Mouse (Mus musculus) thymus, adult 2 months (tissue): ENCODE results near the gene 4933406M09Rik. TPM values are rescaled to one million over a fixed set of nuclear protein-coding genes. Genes with fewer than 3 reads are reported as not detected.

Source experiments
- DNase-seq: peaks from one replicate; pipeline ENCODE4 v3.0.0; 2021
- H3K27ac ChIP-seq: fragments of 200-500 bp; 2 replicates; pipeline ENCODE4 v1.5.1; 2012; ENCODE audit warnings: low read length, control low read depth; ENCODE audit not compliant: control insufficient read depth, insufficient read depth
- H3K27me3 ChIP-seq: fragments of 200-500 bp; 2 replicates; pipeline ENCODE4 v1.6.1; 2012; ENCODE audit warnings: mild to moderate bottlenecking, low read length, moderate library complexity, mixed read lengths; ENCODE audit not compliant: control insufficient read depth, insufficient read depth
- H3K36me3 ChIP-seq: fragments of 200-500 bp; 2 replicates; pipeline ENCODE4 v1.6.1; 2012; ENCODE audit warnings: mild to moderate bottlenecking, low read length, moderate library complexity; ENCODE audit not compliant: control insufficient read depth, insufficient read depth
- H3K4me1 ChIP-seq: fragments of 200-500 bp; replicated peaks from 2 replicates; pipeline ENCODE4 v1.6.1; 2012; ENCODE audit warnings: low read length; ENCODE audit not compliant: control insufficient read depth, insufficient read depth
- H3K4me3 ChIP-seq: fragments of 200-500 bp; 2 replicates; pipeline ENCODE4 v1.5.1; 2012; ENCODE audit warnings: mild to moderate bottlenecking, low read length, control low read depth, moderate library complexity; ENCODE audit not compliant: control insufficient read depth, insufficient read depth
- CTCF ChIP-seq: fragments of 200-500 bp; IDR thresholded peaks from 2 replicates; pipeline ENCODE4 v1.5.1; 2012; ENCODE audit warnings: mild to moderate bottlenecking, control low read depth, low read length, moderate library complexity, borderline replicate concordance; ENCODE audit not compliant: control insufficient read depth, poor library complexity, insufficient read depth; ENCODE audit errors: extremely low read depth
- POLR2A ChIP-seq: fragments of 200-500 bp; IDR thresholded peaks from 2 replicates; pipeline ENCODE4 v1.6.1; 2012; ENCODE audit warnings: mild to moderate bottlenecking, low read length, control low read depth, moderate library complexity; ENCODE audit not compliant: control insufficient read depth, poor library complexity, insufficient read depth; ENCODE audit errors: extremely low read depth
- WGBS: fragments of 180-500 bp; shearing (Covaris S2); methylation state at CpG from one replicate; pipeline ENCODE4 v1.1.7; 2018; 5-methylcytosine and 5-hydroxymethylcytosine counted together
- polyA plus RNA-seq: library from polyadenylated mRNA; depleted of rRNA; stranded (reverse); fragments of >200 nt; gene quantifications from 2 replicates; pipeline ENCODE4 v1.2.3, GENCODE M21; 2012

4933406M09Rik gene
- polyA plus RNA-seq, 1 experiment, result not detected

- H3K4me1 ChIP-seq, result no peaks in the 10 kb centered on the region
- TF ChIP-seq POLR2A (no peak), CTCF (no peak)
- H3K36me3 ChIP-seq, result no peaks in the 10 kb centered on the region
- no peak overlapping the region for H3K4me3 ChIP-seq
- H3K27ac ChIP-seq, result no peak overlapping the region
- DNase-seq, result no peak
- H3K27me3 ChIP-seq, result no peaks in the 10 kb centered on the region
- 93% methylated on average over 12 of the region's 12 CpGs for WGBS
Observed at GRCm38 (mm10) chr1:134398210-134398609, 12.5 kb downstream of the 4933406M09Rik start.

GRCm38 (mm10) chr1:134399735-134400134 lies 14.0 kb downstream of the 4933406M09Rik start:
- no peak for TF ChIP-seq CTCF
- TF ChIP-seq POLR2A, result no peak
- 85% methylated on average over 5 of the region's 5 CpGs for WGBS

GRCm38 (mm10) chr1:134405509-134406413 lies 20.0 kb downstream of the 4933406M09Rik start, which contains the start of gene Cyb5r1:
Gene Cyb5r1, plus strand, starts transcription at chr1:134405559.
- TF ChIP-seq CTCF, result peak; percentile 56; the same call in 1 of the 2 replicates
- TF ChIP-seq POLR2A, result 0 out of 2 replicates have a peak, but pooled peaks have one; percentile 30
- 1% methylated on average over 43 of the region's 43 CpGs for WGBS
- Histone ChIP-seq H3K27me3 (no peaks in the 10 kb centered on the region), H3K4me3 (peak within 1 kb of the TSS; percentile 94), H3K27ac (no peak within 1 kb of the TSS), H3K36me3 (no peaks in the 10 kb centered on the region), H3K4me1 (peaks cover 9% of the 10 kb centered on the region)
- DNase-seq, result peak; percentile 86

More at GRCm38 (mm10) chr1:134399735-134400134, 14.0 kb downstream of the 4933406M09Rik start:
- Histone ChIP-seq H3K36me3 (no peaks in the 10 kb centered on the region), H3K27ac (no peak overlapping the region), H3K4me3 (no peak overlapping the region), H3K4me1 (no peaks in the 10 kb centered on the region), H3K27me3 (no peaks in the 10 kb centered on the region)
- DNase-seq, result no peak

GRCm38 (mm10) chr1:134406414-134406771 lies 20.7 kb downstream of the 4933406M09Rik start:
- no peak overlapping the region for H3K27ac ChIP-seq
- H3K4me3 ChIP-seq, result peak overlapping the region; percentile 94
- H3K27me3 ChIP-seq, result no peaks in the 10 kb centered on the region
- 16% methylated on average over 8 of the region's 8 CpGs for WGBS
- DNase-seq, result no peak
- H3K4me1 ChIP-seq, result peaks cover 9% of the 10 kb centered on the region
- TF ChIP-seq CTCF (no peak), POLR2A (no peak)
- H3K36me3 ChIP-seq, result no peaks in the 10 kb centered on the region

- Histone ChIP-seq H3K27ac (no peak overlapping the region), H3K27me3 (no peaks in the 10 kb centered on the region), H3K4me1 (peaks cover 9% of the 10 kb centered on the region), H3K36me3 (no peaks in the 10 kb centered on the region), H3K4me3 (no peak overlapping the region)
- DNase-seq, result no peak
- TF ChIP-seq POLR2A (no peak), CTCF (no peak)
- 95% methylated on average over 8 of the region's 8 CpGs for WGBS
Observed at GRCm38 (mm10) chr1:134408080-134408479, 22.3 kb downstream of the 4933406M09Rik start.

- no peak overlapping the region for H3K27ac ChIP-seq
- no peak for DNase-seq
- no peak for TF ChIP-seq CTCF
- no peak for TF ChIP-seq POLR2A
- H3K27me3 ChIP-seq, result no peaks in the 10 kb centered on the region
- H3K36me3 ChIP-seq, result no peaks in the 10 kb centered on the region
- no peak overlapping the region for H3K4me3 ChIP-seq
- 98% methylated on average over 9 of the region's 9 CpGs for WGBS
- peaks cover 7% of the 10 kb centered on the region for H3K4me1 ChIP-seq
Observed at GRCm38 (mm10) chr1:134411706-134412629, 26.2 kb downstream of the 4933406M09Rik start.
